Mouse (Mus musculus): Measurements from ENCODE around the gene D630039A03Rik.

DNA sequence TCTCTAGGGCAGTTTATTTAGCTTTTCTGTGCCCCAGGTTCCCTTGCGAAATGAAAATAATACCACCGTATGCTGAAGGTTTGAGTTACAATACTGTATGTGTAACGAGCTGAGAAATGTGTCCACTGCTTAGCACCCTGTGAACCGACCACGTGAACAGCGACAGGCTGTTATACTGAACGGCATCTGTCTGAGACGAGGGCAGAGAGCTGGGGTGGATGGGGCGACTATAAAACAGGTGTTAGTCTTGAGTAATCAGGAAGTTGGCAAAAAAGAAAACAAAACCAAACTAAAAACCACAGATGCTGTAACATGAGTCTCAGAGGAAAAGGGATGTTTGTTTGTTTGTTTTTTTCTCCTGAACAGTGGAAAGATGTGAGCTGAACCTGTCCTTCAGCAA is 42.0 kb upstream of the D630039A03Rik start:
- TF ChIP-seq POLR2A (IDR thresholded peaks at IDR 0.05; ENCODE audit: low read depth, low read length), result no peak
- TF ChIP-seq CTCF (IDR thresholded peaks at IDR 0.05; ENCODE audit: extremely low read depth, insufficient read depth, insufficient read length, insufficient replicate concordance), result no peak
